Mouse (Mus musculus): Measurements from ENCODE around the gene Reg3b. TPM values are rescaled to one million over a fixed set of nuclear protein-coding genes. Genes with fewer than 3 reads are reported as not detected.

Gene Reg3b
- 0.31 and 0.57 TPM in 2 replicates for polyA plus RNA-seq (2015; fragmentation: Nextera tagmentation; extraction: Ambion mirVana)

- H3K36me3 ChIP-seq (ENCODE audit: control insufficient read depth, insufficient read depth, low read length), result no peaks in the 10 kb centered on the region
- no peak within 1 kb of the TSS for H3K27ac ChIP-seq (ENCODE audit: low read length)
- H3K9ac ChIP-seq (ENCODE audit: low read depth, low read length), result no peak within 1 kb of the TSS
- ATAC-seq, result no peak
- no peak within 1 kb of the TSS for H3K4me2 ChIP-seq (ENCODE audit: low read length)
- H3K4me1 ChIP-seq (ENCODE audit: control insufficient read depth, insufficient read depth, low read length), result no peaks in the 10 kb centered on the region
- H3K27me3 ChIP-seq (ENCODE audit: control insufficient read depth, insufficient read depth, low read depth, low read length), result no peaks in the 10 kb centered on the region
- no peak within 1 kb of the TSS for H3K4me3 ChIP-seq (ENCODE audit: low read depth, low read length)
- H3K9me3 ChIP-seq (replicated peaks; ENCODE audit: control insufficient read depth, low read length, poor library complexity, severe bottlenecking), result no peaks in the 10 kb centered on the region
- WGBS, result 89% methylated on average over 2 of the region's 2 CpGs
Observed at GRCm38 (mm10) chr6:78370357-78370756, at the start of gene Reg3b. Gene Reg3b (plus strand): TSS chr6:78370657.

GRCm38 (mm10) chr6:78327798-78328197, 42.7 kb upstream of the Reg3b start:
- H3K4me3 ChIP-seq (ENCODE audit: low read depth, low read length), result no peak overlapping the region
- H3K36me3 ChIP-seq (ENCODE audit: control insufficient read depth, insufficient read depth, low read length), result no peaks in the 10 kb centered on the region
- no peaks in the 10 kb centered on the region for H3K4me1 ChIP-seq (ENCODE audit: control insufficient read depth, insufficient read depth, low read length)
- no peak overlapping the region for H3K9ac ChIP-seq (ENCODE audit: low read depth, low read length)
- H3K27me3 ChIP-seq (ENCODE audit: control insufficient read depth, insufficient read depth, low read depth, low read length), result no peaks in the 10 kb centered on the region
- H3K9me3 ChIP-seq (replicated peaks; ENCODE audit: control insufficient read depth, low read length, poor library complexity, severe bottlenecking), result no peaks in the 10 kb centered on the region
- no peak overlapping the region for H3K27ac ChIP-seq (ENCODE audit: low read length)
- no peak overlapping the region for H3K4me2 ChIP-seq (ENCODE audit: low read length)
- ATAC-seq, result no peak

GRCm38 (mm10) chr6:78329166-78329565, 41.3 kb upstream of the Reg3b start:
- Histone ChIP-seq H3K36me3 (ENCODE audit: control insufficient read depth, insufficient read depth, low read length) (no peaks in the 10 kb centered on the region), H3K9ac (ENCODE audit: low read depth, low read length) (no peak overlapping the region), H3K27ac (ENCODE audit: low read length) (no peak overlapping the region), H3K4me3 (ENCODE audit: low read depth, low read length) (no peak overlapping the region), H3K4me2 (ENCODE audit: low read length) (no peak overlapping the region), H3K4me1 (ENCODE audit: control insufficient read depth, insufficient read depth, low read length) (no peaks in the 10 kb centered on the region), H3K9me3 (replicated peaks; ENCODE audit: control insufficient read depth, low read length, poor library complexity, severe bottlenecking) (no peaks in the 10 kb centered on the region), H3K27me3 (ENCODE audit: control insufficient read depth, insufficient read depth, low read depth, low read length) (no peaks in the 10 kb centered on the region)
- WGBS, result 46% methylated on average over 2 of the region's 2 CpGs
- no peak for ATAC-seq

- no peak overlapping the region for H3K4me2 ChIP-seq (ENCODE audit: low read length)
- H3K4me1 ChIP-seq (ENCODE audit: control insufficient read depth, insufficient read depth, low read length), result no peaks in the 10 kb centered on the region
- H3K9ac ChIP-seq (ENCODE audit: low read depth, low read length), result no peak overlapping the region
- WGBS, result 34% methylated on average over 7 of the region's 7 CpGs
- no peaks in the 10 kb centered on the region for H3K27me3 ChIP-seq (ENCODE audit: control insufficient read depth, insufficient read depth, low read depth, low read length)
- H3K9me3 ChIP-seq (replicated peaks; ENCODE audit: control insufficient read depth, low read length, poor library complexity, severe bottlenecking), result no peaks in the 10 kb centered on the region
- no peak overlapping the region for H3K4me3 ChIP-seq (ENCODE audit: low read depth, low read length)
- H3K27ac ChIP-seq (ENCODE audit: low read length), result no peak overlapping the region
- no peaks in the 10 kb centered on the region for H3K36me3 ChIP-seq (ENCODE audit: control insufficient read depth, insufficient read depth, low read length)
- peak; percentile 75 for ATAC-seq
Observed at GRCm38 (mm10) chr6:78331919-78332569, 38.4 kb upstream of the Reg3b start.

GRCm38 (mm10) chr6:78340296-78340695, 30.2 kb upstream of the Reg3b start:
- no peaks in the 10 kb centered on the region for H3K9me3 ChIP-seq (replicated peaks; ENCODE audit: control insufficient read depth, low read length, poor library complexity, severe bottlenecking)
- H3K4me1 ChIP-seq (ENCODE audit: control insufficient read depth, insufficient read depth, low read length), result no peaks in the 10 kb centered on the region
- H3K4me3 ChIP-seq (ENCODE audit: low read depth, low read length), result no peak overlapping the region
- ATAC-seq, result no peak
- no peak overlapping the region for H3K4me2 ChIP-seq (ENCODE audit: low read length)
- no peak overlapping the region for H3K27ac ChIP-seq (ENCODE audit: low read length)
- no peaks in the 10 kb centered on the region for H3K27me3 ChIP-seq (ENCODE audit: control insufficient read depth, insufficient read depth, low read depth, low read length)
- H3K36me3 ChIP-seq (ENCODE audit: control insufficient read depth, insufficient read depth, low read length), result no peaks in the 10 kb centered on the region
- H3K9ac ChIP-seq (ENCODE audit: low read depth, low read length), result no peak overlapping the region

GRCm38 (mm10) chr6:78341689-78342088, 28.8 kb upstream of the Reg3b start:
- no peak overlapping the region for H3K9ac ChIP-seq (ENCODE audit: low read depth, low read length)
- H3K27me3 ChIP-seq (ENCODE audit: control insufficient read depth, insufficient read depth, low read depth, low read length), result no peaks in the 10 kb centered on the region
- H3K9me3 ChIP-seq (replicated peaks; ENCODE audit: control insufficient read depth, low read length, poor library complexity, severe bottlenecking), result no peaks in the 10 kb centered on the region
- 87% methylated on average over 2 of the region's 2 CpGs for WGBS
- H3K4me2 ChIP-seq (ENCODE audit: low read length), result no peak overlapping the region
- H3K4me1 ChIP-seq (ENCODE audit: control insufficient read depth, insufficient read depth, low read length), result no peaks in the 10 kb centered on the region
- H3K36me3 ChIP-seq (ENCODE audit: control insufficient read depth, insufficient read depth, low read length), result no peaks in the 10 kb centered on the region
- no peak overlapping the region for H3K4me3 ChIP-seq (ENCODE audit: low read depth, low read length)
- no peak for ATAC-seq
- H3K27ac ChIP-seq (ENCODE audit: low read length), result no peak overlapping the region

- ATAC-seq, result no peak
- 70% methylated on average over 2 of the region's 2 CpGs for WGBS
Observed at GRCm38 (mm10) chr6:78361971-78362563, 8.4 kb upstream of the Reg3b start.

GRCm38 (mm10) chr6:78378765-78379164, 8.3 kb downstream of the Reg3b start, which contains the start of gene Reg3d:
Gene Reg3d (minus strand): TSS chr6:78378865.
- 84% methylated on average over 2 of the region's 2 CpGs for WGBS
- no peak within 1 kb of the TSS for H3K27ac ChIP-seq (ENCODE audit: low read length)
- H3K4me1 ChIP-seq (ENCODE audit: control insufficient read depth, insufficient read depth, low read length), result no peaks in the 10 kb centered on the region
- no peak within 1 kb of the TSS for H3K4me3 ChIP-seq (ENCODE audit: low read depth, low read length)
- H3K9me3 ChIP-seq (replicated peaks; ENCODE audit: control insufficient read depth, low read length, poor library complexity, severe bottlenecking), result no peaks in the 10 kb centered on the region
- no peak for ATAC-seq
- no peak within 1 kb of the TSS for H3K4me2 ChIP-seq (ENCODE audit: low read length)
- no peaks in the 10 kb centered on the region for H3K27me3 ChIP-seq (ENCODE audit: control insufficient read depth, insufficient read depth, low read depth, low read length)
- no peaks in the 10 kb centered on the region for H3K36me3 ChIP-seq (ENCODE audit: control insufficient read depth, insufficient read depth, low read length)
- no peak within 1 kb of the TSS for H3K9ac ChIP-seq (ENCODE audit: low read depth, low read length)

More at GRCm38 (mm10) chr6:78361971-78362563, 8.4 kb upstream of the Reg3b start:
- Histone ChIP-seq H3K36me3 (ENCODE audit: control insufficient read depth, insufficient read depth, low read length) (no peaks in the 10 kb centered on the region), H3K4me3 (ENCODE audit: low read depth, low read length) (no peak overlapping the region), H3K9ac (ENCODE audit: low read depth, low read length) (no peak overlapping the region), H3K9me3 (replicated peaks; ENCODE audit: control insufficient read depth, low read length, poor library complexity, severe bottlenecking) (no peaks in the 10 kb centered on the region), H3K4me2 (ENCODE audit: low read length) (no peak overlapping the region), H3K27ac (ENCODE audit: low read length) (no peak overlapping the region), H3K27me3 (ENCODE audit: control insufficient read depth, insufficient read depth, low read depth, low read length) (no peaks in the 10 kb centered on the region), H3K4me1 (ENCODE audit: control insufficient read depth, insufficient read depth, low read length) (no peaks in the 10 kb centered on the region)

GRCm38 (mm10) chr6:78380409-78380808, 10.0 kb downstream of the Reg3b start, which contains the start of gene Reg3a:
Gene Reg3a (plus strand): TSS chr6:78380709.
- H3K27me3 ChIP-seq (ENCODE audit: control insufficient read depth, insufficient read depth, low read depth, low read length), result no peaks in the 10 kb centered on the region
- no peak within 1 kb of the TSS for H3K4me3 ChIP-seq (ENCODE audit: low read depth, low read length)
- no peaks in the 10 kb centered on the region for H3K9me3 ChIP-seq (replicated peaks; ENCODE audit: control insufficient read depth, low read length, poor library complexity, severe bottlenecking)
- H3K36me3 ChIP-seq (ENCODE audit: control insufficient read depth, insufficient read depth, low read length), result no peaks in the 10 kb centered on the region
- no peak within 1 kb of the TSS for H3K4me2 ChIP-seq (ENCODE audit: low read length)
- no peak within 1 kb of the TSS for H3K9ac ChIP-seq (ENCODE audit: low read depth, low read length)
- no peaks in the 10 kb centered on the region for H3K4me1 ChIP-seq (ENCODE audit: control insufficient read depth, insufficient read depth, low read length)
- H3K27ac ChIP-seq (ENCODE audit: low read length), result no peak within 1 kb of the TSS
- ATAC-seq, result no peak
